Mouse (Mus musculus) lung, adult 2 months (tissue): ENCODE measurements around the gene Pomgnt1. TPM values are rescaled to one million over a fixed set of nuclear protein-coding genes. Genes with fewer than 3 reads are reported as not detected.

ENCODE experiments used
- DNase-seq: peaks from one replicate; pipeline ENCODE4 v3.0.0; 2022
- H3K4me1 ChIP-seq: fragments of 200-500 bp; 2 replicates; pipeline ENCODE4 v1.6.1; 2011; ENCODE audit warnings: low read length; ENCODE audit not compliant: control insufficient read depth, insufficient read depth
- H3K4me3 ChIP-seq: fragments of 200-500 bp; replicated peaks from 2 replicates; pipeline ENCODE3; 2011; ENCODE audit warnings: low read depth, mild to moderate bottlenecking, control low read depth, low read length; ENCODE audit errors: extremely low read depth
- CTCF ChIP-seq: fragments of 200-500 bp; IDR thresholded peaks from 2 replicates; pipeline ENCODE4 v1.5.1; 2011; ENCODE audit warnings: mild to moderate bottlenecking, low read length, control low read depth; ENCODE audit not compliant: insufficient read depth
- POLR2A ChIP-seq: fragments of 200-500 bp; IDR thresholded peaks from 2 replicates; pipeline ENCODE4 v1.6.1; 2011; ENCODE audit warnings: low read depth, mild to moderate bottlenecking, control low read depth, low read length, borderline replicate concordance; ENCODE audit errors: extremely low read depth
- WGBS: fragments of 180-500 bp; shearing (Covaris S2); methylation state at CpG from one replicate; pipeline ENCODE4 v1.1.7; 2018; 5-methylcytosine and 5-hydroxymethylcytosine counted together
- polyA plus RNA-seq: library from polyadenylated mRNA; depleted of rRNA; stranded (reverse); fragments of >200 nt; gene quantifications from 2 replicates; pipeline ENCODE4 v1.2.3, GENCODE M21; 2012; rRNA removed

The Pomgnt1 gene
- polyA plus RNA-seq, 1 experiment = 46.4 TPM

DNA sequence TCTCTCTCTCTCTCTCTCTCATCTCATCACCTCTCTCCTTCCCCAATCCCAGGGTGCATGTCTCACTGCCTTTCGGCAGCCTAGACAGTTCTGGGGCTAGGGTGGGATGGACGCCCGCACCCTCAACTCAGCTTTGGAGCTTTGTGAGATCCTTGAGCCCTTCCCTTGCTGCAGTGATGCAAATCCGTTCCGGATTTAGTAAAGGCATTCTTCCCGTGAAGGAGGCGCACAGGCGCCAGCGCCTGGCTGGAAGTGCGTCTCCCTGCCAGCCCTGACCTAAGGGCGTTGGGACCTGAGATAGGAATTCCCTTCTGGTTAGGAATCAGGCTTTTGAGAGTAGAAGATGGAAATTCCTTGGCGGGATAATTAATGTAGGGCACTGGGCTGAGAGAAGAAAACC is 59.1 kb downstream of the Pomgnt1 start:
- DNase-seq = peak; percentile 46
- Histone ChIP-seq H3K4me1 (peaks cover 2% of the 10 kb centered on the region; the same call in 1 of the 2 replicates), H3K4me3 (peak overlapping the region; percentile 54)
- no peak for TF ChIP-seq CTCF
- peak; percentile 40; the same call in 1 of the 2 replicates for TF ChIP-seq POLR2A
- WGBS = 10% methylated on average over 12 of the region's 12 CpGs

DNA sequence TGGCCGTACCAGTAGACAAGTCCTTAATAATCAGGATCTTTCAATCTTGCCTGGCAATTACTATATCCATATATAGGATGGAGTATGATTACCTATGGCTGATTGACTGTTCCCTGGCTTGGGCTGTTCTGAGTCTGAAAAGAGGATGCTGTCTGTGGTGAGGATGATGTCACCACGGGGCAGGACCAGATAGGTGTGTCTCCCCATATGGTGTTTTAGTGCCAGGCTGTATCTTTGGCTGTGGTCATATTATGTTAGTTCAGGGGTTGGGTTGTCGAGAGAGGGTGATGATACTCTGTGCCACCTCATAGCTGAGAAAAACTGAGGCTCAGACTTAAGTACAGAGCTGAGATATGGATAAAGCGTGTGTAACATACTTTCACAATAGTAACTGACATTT is 61.4 kb downstream of the Pomgnt1 start:
- DNase-seq = no peak
- TF ChIP-seq POLR2A (no peak), CTCF (no peak)
- H3K4me3 ChIP-seq = no peak overlapping the region
- WGBS = 81% methylated on average over 4 of the region's 4 CpGs
- H3K4me1 ChIP-seq = peaks cover 2% of the 10 kb centered on the region; the same call in 1 of the 2 replicates

- Histone ChIP-seq H3K4me1 (no peaks in the 10 kb centered on the region; the same call in 1 of the 2 replicates), H3K4me3 (no peak overlapping the region)
- WGBS = 35% methylated on average over 4 of the region's 4 CpGs
- DNase-seq = no peak
- TF ChIP-seq POLR2A (no peak), CTCF (no peak)
Observed at GRCm38 (mm10) chr4:116192286-116192835, 68.7 kb downstream of the Pomgnt1 start.

- TF ChIP-seq CTCF (no peak), POLR2A (no peak)
- no peak for DNase-seq
- 69% methylated on average over 9 of the region's 9 CpGs for WGBS
- Histone ChIP-seq H3K4me1 (no peaks in the 10 kb centered on the region; the same call in 1 of the 2 replicates), H3K4me3 (no peak overlapping the region)
Observed at GRCm38 (mm10) chr4:116193583-116194383, 70.1 kb downstream of the Pomgnt1 start.

- H3K4me3 ChIP-seq = no peak overlapping the region
- DNase-seq = no peak
- no peaks in the 10 kb centered on the region for H3K4me1 ChIP-seq
- 80% methylated on average over 2 of the region's 2 CpGs for WGBS
- TF ChIP-seq POLR2A (no peak), CTCF (no peak)
Observed at GRCm38 (mm10) chr4:116198422-116198821, 74.8 kb downstream of the Pomgnt1 start.

DNA sequence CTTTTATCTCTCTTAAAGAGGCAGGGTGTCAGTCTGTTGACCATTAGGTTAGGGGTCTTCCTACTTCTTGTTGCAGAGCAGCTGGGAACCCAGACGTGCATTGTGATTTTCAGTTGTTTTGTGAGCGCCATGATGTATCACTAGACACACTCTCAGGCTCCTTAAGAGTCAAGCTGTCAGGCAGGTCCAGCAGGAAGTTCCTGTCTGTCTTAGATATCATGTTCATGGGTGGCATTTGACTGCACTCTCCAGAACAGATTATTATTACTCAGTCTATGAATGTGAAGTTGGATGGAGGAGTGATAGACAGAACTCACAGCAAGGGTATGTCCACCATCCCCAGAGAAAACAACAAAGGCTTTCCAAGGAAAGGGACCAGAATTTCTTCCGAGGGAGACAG is 80.8 kb downstream of the Pomgnt1 start:
- Histone ChIP-seq H3K4me1 (no peaks in the 10 kb centered on the region), H3K4me3 (no peak overlapping the region)
- TF ChIP-seq POLR2A = no peak
- no peak for TF ChIP-seq CTCF
- 52% methylated on average over 3 of the region's 3 CpGs for WGBS
- no peak for DNase-seq

GRCm38 (mm10) chr4:116206531-116206930 is 82.9 kb downstream of the Pomgnt1 start:
- Histone ChIP-seq H3K4me3 (no peak overlapping the region), H3K4me1 (no peaks in the 10 kb centered on the region)
- TF ChIP-seq POLR2A (no peak), CTCF (no peak)
- DNase-seq = no peak
- 66% methylated on average over 4 of the region's 4 CpGs for WGBS

DNA sequence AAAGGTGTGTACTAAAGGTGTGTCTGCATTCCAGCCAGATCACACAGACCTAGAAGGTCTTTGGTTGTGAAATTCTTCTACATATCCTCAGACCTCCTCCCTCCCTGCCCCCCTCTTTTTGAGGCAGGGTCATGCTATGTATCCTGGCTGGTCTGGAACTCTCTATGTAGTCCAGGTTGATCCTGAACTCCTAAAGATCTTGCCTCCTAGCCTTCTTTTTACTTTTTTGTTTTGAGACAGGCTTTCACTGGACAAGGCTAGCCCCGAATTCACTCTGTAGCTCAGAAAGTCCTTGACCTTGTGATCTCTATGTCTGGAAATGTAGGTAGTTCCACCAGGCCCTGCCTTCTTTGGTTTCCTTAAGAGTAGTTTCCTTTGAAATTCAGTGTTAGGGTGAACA is 85.3 kb downstream of the Pomgnt1 start:
- Histone ChIP-seq H3K4me1 (no peaks in the 10 kb centered on the region), H3K4me3 (no peak overlapping the region)
- 76% methylated on average over 1 of the region's 1 CpGs for WGBS
- TF ChIP-seq POLR2A (no peak), CTCF (no peak)
- DNase-seq = no peak

Other genes starting within 250 kb of the Pomgnt1 start
- not detected in 2 replicates for gene Kncn, start 239.4 kb upstream of the Pomgnt1 start, polyA plus RNA-seq
- not detected in 2 replicates for gene 6430628N08Rik, start 233.2 kb upstream of the Pomgnt1 start, polyA plus RNA-seq
- gene Dmbx1, start 183.9 kb upstream of the Pomgnt1 start, polyA plus RNA-seq = not detected in 2 replicates
- 24.5 and 31.7 TPM in 2 replicates for gene Faah, start 105.9 kb upstream of the Pomgnt1 start, polyA plus RNA-seq
- 14.3 and 22.8 TPM in 2 replicates for gene Nsun4, start 70.0 kb upstream of the Pomgnt1 start, polyA plus RNA-seq
- gene Uqcrh, start 48.8 kb upstream of the Pomgnt1 start, polyA plus RNA-seq = 60.7 and 113 TPM in 2 replicates
- 61.5 and 62.1 TPM in 2 replicates for gene Lrrc41, start 48.6 kb upstream of the Pomgnt1 start, polyA plus RNA-seq
- 0.42 and 0.70 TPM in 2 replicates for gene Rad54l, start 150 bp upstream of the Pomgnt1 start, polyA plus RNA-seq
- 3.7 and 5.7 TPM in 2 replicates for gene Lurap1, start 27.5 kb downstream of the Pomgnt1 start, polyA plus RNA-seq
- 60.8 and 93.7 TPM in 2 replicates for gene Tspan1, start 43.8 kb downstream of the Pomgnt1 start, polyA plus RNA-seq
- not detected in 2 replicates for gene 1700042G07Rik, start 49.5 kb downstream of the Pomgnt1 start, polyA plus RNA-seq
- gene Gm49337, start 49.5 kb downstream of the Pomgnt1 start, polyA plus RNA-seq = not detected in 2 replicates
- 23.5 and 23.8 TPM in 2 replicates for gene Pik3r3, start 97.8 kb downstream of the Pomgnt1 start, polyA plus RNA-seq